Mouse (Mus musculus) spleen, adult 2 months (tissue): ENCODE measurements around the gene Usp11.

ENCODE experiments used
- CTCF ChIP-seq: fragments of 200-500 bp; IDR thresholded peaks from 2 replicates; pipeline ENCODE4 v1.5.1; 2011; ENCODE audit warnings: mild to moderate bottlenecking, inconsistent platforms; ENCODE audit not compliant: insufficient read depth, insufficient read length, insufficient replicate concordance; ENCODE audit errors: extremely low read depth
- POLR2A ChIP-seq: fragments of 200-500 bp; IDR thresholded peaks from 2 replicates; pipeline ENCODE4 v1.6.1; 2011; ENCODE audit warnings: low read depth, low read length, inconsistent platforms

GRCm38 (mm10) chrX:20736479-20736878, 32.8 kb downstream of the Usp11 start:
- TF ChIP-seq CTCF = no peak
- TF ChIP-seq POLR2A = no peak
